Mouse (Mus musculus) urinary bladder, postnatal 25 days (tissue): ENCODE data around the gene 4930595D18Rik.

Experiments used
- DNase-seq: peaks from one replicate; pipeline ENCODE4 v3.0.0; 2022; ENCODE audit warnings: low spot score

The 4930595D18Rik gene

GRCm38 (mm10) chr12:111165146-111165812 lies 19.0 kb downstream of the 4930595D18Rik start:
- DNase-seq: peak; percentile 24

DNA sequence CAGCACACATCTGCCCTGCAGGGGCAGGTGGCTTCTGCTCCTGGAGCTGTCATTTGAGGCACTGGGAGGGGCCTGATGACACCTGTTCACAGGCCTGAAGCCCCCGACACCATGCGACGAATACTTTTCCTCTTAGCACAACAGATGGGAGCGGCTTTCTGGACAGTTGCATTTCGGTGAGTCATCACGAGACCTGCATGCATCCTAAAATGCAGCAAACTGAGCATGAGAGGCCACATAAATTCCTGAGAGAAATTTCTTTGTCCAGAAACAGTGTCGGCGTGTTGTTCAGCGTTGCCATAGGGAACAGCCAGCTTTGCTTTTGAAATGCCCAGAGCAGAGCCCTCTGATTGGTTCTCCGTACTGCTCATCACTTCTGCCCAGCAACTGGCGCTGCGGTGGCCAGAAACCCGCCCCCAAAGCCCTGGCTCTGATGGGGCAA lies 20.0 kb downstream of the 4930595D18Rik start:
- DNase-seq: peak; percentile 76

GRCm38 (mm10) chr12:111162312-111163061 lies 21.8 kb downstream of the 4930595D18Rik start:
- DNase-seq: no peak

DNA sequence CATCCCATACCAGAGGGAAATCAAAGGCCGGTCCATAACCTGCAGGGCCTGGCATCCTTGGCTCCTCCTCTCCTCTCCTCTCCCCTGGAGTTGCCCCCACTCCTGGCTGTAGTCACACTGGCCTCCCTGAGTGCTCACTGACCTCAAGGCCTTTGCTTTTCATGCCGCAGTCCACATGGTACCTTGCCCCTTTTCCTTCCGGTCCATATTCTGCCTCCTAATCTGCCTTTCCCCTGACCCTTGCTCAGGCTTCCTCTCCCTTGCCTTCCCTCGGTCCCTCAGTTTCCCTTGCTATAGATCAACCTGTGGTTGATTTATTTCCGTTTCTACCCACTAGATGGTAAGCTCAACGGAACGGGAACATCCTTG lies 22.4 kb downstream of the 4930595D18Rik start:
- DNase-seq: no peak

GRCm38 (mm10) chr12:111160871-111161270 lies 23.4 kb downstream of the 4930595D18Rik start:
- DNase-seq: no peak

DNA sequence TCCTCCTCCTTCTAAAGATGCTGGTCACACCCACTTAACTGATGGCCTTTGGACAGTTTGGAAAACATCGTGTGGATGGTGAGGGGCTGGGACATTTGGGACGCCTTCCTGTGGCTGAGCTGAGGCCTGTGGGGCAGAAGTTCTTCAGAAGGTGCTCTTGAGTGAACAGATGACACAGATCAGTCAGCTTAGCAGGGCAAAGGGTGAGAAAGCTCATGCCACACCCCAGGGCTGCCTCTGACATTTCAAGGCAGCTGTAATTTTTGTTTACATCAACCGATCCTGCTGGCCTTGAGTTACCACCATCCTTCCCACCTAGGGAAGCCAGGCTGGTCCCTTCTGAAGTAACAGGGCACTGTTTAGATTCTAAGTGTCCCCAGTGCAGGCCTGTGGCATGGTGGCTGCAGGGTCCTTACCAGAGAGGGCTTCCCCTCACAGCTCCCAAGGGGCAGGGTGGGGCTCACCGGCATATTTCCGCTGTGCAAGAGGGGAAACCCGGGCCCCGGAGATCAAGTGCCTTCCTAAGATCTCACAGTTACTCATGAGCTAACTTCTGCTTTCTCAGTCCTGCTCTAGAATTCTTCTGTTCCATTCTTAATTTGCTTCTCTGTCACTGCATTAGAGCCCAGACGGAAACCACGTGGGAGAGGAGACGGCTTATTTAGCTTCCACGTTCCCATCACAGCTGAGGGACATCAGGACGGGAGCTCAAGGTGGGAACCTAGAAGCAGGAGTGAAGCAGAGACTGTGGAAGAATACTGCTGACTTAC lies 24.4 kb downstream of the 4930595D18Rik start:
- no peak for DNase-seq

DNA sequence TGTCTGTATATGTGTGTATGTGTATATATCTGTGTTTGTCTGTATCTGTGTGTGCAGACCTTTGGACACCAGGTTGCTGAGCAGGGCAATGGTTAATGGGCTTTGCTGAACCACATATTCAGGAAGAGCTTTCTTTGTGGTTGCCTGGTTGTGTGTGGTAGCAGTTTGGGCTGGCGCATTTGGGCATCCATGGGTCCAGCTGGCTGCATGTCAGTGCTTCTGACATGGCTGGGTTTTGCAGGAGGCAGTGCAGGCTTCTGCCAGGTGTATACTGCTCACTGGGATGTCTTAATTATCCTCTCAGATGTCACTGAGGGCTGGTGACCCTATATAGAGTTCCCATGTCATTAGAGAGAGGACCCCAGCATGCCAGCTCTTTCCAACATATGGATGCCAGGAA lies 28.5 kb downstream of the 4930595D18Rik start:
- DNase-seq: no peak

DNA sequence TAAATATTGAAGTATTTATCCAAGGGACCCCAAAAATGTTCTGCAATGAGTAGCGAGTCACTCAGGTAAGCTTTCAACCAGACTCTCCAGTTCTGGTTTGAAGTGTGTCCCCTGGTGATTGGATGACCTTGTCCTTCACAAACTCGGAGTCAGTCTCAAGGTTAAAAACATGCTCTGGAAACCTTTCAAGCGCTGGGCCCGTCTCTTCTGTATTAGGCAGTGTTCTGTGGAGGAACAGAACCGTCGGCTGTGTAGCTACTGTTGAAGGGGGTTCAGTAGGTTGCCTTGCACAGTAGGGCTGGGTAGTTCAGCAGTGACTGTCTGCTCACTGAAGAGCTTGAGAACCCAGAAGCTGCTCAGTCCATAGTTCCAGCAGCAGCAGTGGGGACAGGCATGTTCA lies 29.6 kb downstream of the 4930595D18Rik start:
- no peak for DNase-seq

GRCm38 (mm10) chr12:111153946-111154345 lies 30.3 kb downstream of the 4930595D18Rik start:
- no peak for DNase-seq

- no peak for DNase-seq
Observed at GRCm38 (mm10) chr12:111152981-111153710, 31.1 kb downstream of the 4930595D18Rik start.

DNA sequence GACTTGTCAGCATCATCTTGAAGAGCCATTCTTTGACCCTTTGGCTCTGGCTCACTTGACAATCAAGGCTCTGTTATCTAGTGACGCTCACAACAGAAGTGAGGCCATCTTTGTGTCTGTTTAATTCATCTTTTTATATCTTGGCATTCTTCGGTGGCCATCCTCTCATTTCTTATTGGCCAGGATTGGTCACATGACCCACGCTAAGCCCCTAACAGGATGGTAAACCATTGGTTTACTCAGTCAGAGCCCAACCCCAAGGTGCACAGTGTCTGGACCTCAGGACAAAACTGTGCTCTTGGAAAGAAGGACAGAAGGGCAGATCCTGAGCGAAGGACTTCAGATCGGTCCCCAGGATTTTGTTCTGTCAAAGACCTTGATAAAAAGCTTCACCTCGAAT lies 31.7 kb downstream of the 4930595D18Rik start:
- DNase-seq: no peak

DNA sequence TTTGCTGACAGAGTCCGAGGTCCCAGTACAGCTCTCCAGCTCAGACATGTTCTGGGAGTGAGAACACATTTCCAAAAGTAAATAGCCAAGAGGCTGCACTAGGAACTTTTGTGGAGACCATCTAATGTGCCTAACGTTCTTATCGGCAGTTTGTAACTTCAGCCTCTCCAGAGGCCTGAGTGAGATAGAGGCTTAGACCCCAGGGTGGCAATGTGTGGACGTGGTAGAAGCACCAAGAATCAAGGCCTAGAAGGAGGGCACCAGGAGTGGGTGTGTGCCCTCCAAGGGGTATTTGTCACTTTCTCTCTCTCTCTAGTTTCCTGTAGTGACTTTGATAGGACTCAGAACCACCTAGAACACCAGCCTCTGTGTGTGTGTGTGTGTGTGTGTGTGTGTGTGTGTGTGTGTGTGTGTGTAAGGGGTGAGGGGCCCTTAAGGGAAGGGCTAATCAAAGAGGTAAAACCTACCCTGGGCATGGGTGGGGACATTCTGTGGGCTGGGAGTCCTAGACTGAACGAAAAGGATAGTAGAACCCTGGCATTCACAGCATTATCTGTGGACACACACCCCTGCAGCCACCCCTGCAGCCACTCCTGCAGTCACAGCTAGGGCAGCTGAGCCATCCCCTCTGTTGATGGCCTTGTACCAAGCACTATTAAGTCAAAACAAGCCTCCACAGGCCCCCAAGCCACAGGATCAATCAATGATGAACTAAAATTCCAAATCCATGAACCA lies 32.7 kb downstream of the 4930595D18Rik start:
- no peak for DNase-seq

- no peak for DNase-seq
Observed at GRCm38 (mm10) chr12:111150236-111150596, 34.1 kb downstream of the 4930595D18Rik start.

DNA sequence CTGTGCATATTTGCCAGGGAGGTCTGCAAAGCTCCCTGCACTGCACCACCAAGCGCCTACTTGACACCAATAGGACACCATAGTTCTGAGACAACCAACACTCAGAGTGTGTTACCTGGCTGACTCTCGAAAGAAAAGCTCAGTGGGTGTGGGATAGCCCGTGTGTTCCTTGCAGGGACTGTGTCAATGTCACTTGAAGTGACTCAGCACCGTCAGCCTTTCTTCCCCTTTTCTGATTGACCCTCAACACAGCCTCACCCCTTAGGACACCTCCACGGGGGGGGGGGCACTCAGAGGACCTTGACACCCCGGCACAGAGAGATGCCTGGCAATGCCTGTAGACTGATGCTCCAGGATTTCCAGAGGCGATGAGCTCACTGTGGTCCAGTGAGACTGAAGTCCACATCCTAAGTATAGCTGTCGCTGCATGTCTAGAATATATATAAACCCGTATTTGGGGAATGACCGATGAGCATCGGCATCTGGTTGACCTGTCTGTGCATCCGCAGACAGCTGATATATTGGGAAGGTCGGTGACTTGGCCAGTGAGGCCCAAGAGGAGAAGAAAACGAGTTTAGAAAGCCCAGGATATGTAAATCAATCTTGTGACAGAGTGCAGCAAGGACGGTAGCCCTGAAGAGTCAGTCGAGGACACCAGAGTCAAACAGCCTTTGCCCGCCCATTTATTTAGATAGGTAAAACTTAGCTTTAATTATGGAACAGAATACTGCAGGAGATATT lies 34.6 kb downstream of the 4930595D18Rik start:
- DNase-seq: no peak

DNA sequence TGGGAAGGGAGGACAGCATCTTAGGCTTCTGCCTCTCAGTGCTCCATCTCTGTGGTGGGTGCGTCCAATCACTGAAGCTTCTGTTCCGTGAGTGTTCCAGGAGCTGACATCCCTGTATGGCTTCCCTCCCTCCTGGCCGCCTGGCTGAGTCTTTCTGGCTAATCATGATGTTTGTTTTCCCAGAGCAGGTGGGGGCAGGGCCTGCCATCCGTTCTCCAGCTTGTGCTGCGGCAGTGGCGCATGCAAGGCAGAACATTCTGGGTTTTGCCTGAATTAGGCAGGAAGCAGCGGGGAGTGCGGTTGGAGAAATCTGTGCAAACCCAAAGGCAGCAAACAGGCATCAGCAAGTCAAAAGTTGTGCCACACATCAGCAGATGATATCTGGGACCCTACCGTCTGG lies 39.0 kb downstream of the 4930595D18Rik start:
- no peak for DNase-seq

- DNase-seq: no peak
Observed at GRCm38 (mm10) chr12:111144598-111144997, 39.7 kb downstream of the 4930595D18Rik start.

DNA sequence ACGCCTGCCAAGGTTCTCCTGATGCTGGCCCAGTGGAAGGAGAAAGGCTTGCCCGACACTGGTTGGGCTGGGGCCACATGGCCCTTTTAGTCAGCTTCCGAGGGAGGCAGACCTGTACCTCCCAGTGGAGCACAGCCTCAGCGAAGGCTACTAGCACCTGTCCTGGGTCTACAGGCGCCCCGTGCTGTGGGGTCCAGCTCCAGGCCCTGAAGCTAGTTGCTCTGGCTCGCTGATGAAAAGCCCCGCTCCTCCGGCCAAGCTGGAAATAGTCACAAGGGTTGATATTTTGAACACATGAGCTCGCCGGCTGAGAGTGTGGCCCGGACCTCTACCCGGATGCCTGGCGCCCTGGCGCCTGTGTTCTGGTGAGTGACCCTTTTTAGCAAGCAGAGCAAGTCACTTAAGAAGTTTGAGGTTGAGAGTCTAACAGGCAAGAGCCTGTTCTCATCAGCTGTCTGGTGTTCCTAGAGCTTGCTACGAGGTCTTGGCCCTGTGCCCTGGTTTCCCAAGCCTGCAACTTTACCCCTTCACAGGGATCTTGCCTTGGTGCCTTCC lies 40.7 kb downstream of the 4930595D18Rik start:
- DNase-seq: no peak

DNA sequence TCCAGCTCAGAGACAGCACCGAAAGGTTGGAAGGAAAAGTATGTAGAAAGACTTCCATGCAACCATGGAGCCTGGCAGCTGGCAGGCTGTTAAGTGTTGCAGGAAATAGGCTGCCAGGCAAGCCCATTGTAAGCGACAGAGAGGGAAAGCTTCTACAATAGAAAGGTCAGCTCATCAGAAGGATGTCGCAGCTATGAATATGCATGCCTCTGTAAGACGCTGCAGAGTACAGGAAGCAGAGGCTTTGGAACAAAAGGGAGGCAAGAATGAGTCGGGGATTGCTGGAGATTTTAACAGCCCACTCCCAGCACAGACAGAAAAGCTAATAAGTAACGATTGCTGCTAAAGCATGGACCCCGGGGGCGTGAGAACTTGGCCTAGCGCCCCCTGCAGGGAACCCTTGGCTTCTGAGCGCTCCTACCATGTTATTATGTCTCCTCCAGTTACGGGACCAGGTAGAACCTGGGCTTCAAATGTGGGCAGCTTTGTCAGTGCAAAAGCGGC lies 41.2 kb downstream of the 4930595D18Rik start:
- no peak for DNase-seq

DNA sequence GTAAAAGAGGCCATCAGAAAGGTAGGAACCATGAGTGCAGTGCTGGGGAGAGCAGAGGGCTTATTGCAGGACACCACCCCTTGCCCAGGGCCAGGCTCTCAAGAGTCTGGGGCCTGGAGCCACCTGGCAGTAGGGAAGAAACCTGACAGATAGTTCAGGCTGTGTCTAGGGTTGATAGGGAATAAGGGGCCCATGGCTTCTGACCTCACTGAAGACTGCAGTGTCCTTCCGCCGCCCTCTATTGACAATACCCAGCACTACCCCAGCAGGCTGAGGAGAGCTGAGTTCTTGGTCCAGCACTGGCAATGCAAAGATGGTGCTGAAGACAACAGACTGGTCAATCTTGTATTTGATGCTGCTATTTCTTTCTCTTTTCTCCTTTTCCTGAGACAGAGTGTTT lies 47.2 kb downstream of the 4930595D18Rik start:
- no peak for DNase-seq

- no peak for DNase-seq
Observed at GRCm38 (mm10) chr12:111135953-111136352, 48.3 kb downstream of the 4930595D18Rik start.
